Mouse (Mus musculus): ENCODE data around the gene Ednra.
A peak's percentile ranks its signal among the peaks of the same experiment; 100 is the strongest.

Gene Ednra

DNA sequence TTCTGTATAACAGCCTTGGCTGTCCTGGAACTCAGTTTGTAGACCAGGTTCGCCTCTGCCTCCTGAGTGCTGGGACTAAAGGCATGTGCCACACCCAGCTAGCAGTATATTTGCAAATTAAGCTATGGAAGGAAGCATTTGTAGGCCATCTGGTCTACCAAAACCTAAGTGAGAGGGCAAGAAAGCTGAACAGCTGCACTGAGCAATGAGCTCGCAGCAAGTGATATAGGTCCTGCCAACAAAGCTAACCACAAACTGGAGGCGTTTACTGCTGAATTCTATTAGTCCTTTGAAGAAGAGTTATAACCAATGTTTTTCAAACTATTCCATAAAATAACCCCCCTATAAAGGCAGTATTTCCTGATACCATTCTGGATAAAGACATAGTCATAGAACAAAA is 86.7 kb downstream of the Ednra start:
- DNase-seq = no peak

DNA sequence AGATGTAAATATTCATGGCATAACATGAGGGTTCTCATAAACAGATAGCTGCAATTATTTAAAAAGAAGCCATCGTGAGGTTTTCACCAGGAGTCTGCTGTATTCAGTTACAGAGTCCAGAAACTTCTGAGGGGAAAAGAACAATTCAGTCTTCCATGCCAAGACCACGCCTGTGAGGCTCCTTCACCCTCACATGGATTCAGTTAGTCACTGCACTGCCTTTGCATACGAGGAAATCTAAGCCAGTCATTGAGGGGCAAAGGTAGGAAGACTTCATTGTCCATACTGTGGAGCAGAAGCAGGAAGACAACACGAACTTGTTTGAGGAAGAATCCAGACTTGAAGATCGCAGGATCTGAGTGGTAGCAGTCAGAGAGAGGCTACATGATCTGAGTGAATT is 90.2 kb downstream of the Ednra start:
- DNase-seq = no peak

DNA sequence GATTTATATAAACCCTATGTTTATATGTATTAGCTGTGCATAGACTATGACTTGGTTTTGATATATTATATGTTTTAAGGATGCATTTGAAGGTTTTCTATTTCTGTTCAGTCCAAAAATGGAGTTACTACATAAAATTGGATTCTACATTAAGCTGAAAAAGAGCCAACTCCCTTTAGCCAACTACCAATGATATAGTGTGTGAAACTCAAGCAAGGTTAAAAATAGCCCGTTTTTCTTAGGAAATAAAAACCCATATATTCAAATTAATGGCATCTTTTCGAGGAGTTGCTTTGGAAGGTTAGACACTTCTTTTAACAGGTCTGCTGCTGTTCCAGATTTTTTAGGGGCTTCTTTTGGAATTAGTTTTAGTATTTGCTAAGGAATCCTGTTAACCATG is 91.1 kb downstream of the Ednra start:
- no peak for DNase-seq

DNA sequence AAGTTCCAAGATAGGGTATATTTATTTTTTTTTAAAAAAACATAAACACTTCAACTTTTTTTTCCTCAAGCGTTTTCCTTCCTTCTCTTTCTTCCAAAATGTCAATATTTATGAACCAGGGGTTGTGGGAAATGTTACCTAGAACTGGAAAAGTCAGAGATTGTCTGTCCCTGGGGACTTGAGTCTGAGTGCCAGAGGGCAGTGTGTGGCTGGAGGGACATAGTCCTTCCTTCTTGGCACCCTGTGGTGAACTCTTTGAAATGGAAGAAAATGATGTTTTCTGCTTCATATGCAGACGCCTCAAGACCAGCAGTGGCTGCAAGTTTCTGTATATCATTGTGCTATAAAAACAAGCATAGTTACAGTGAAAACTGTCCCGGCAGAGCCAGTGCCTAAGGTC is 93.6 kb downstream of the Ednra start:
- no peak for DNase-seq

DNA sequence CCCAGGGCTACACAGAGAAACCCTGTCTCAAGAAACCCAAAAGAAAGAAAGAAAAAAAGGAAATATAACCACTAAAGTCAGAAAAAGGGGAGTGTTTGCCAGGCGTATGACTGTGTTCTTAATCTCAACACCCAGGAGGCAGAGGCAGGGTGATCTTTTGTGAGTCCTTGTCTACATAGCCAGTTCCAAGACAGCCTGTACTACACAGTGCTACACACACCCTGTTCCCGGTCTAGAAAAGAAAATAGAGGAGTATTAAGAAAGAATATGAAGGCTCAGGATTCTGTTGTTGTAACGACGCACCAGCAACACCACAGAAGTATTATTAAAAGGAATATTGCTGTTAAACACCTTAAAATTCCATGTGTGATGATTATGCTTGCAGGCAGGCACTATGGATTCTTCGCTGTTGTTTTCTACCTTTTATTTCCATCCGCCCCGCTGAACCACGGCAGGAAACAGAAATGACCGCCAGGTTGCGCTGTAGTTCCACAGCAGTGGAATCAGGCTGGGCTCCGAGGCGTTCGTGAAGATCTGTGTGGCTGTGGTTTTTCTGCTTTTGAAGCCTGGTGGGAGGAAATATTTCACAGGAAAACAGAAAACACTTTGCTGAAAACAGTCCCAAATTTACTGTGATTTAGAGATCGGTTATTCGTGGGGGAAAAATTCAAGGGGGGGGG is 94.3 kb downstream of the Ednra start:
- peak; percentile 76 for DNase-seq

DNA sequence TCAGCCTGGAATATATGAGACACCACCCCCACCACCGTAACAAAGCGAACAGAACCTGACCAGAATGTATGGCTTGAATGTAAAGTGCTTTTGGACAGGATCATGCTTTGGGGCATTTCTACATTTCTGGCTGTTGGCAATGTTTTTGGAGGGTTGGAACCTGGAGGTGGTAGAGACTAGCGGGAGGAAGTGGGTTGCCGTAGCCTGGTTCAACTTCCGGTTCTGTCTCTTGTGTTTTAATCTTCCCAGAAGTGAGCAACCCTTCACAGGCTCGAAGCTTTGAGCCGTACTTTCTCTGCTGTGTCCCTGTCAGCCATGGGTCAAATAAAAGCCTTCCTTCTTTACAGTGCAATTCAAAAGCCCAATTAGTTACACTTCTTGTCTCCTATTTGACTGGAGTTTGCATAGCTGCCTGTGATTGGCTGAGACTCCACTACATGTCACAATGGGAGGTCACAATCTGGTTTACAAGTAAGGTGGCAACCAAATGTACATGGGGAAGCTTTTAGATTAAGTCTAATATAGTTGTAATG is 100.5 kb downstream of the Ednra start:
- no peak for DNase-seq

DNA sequence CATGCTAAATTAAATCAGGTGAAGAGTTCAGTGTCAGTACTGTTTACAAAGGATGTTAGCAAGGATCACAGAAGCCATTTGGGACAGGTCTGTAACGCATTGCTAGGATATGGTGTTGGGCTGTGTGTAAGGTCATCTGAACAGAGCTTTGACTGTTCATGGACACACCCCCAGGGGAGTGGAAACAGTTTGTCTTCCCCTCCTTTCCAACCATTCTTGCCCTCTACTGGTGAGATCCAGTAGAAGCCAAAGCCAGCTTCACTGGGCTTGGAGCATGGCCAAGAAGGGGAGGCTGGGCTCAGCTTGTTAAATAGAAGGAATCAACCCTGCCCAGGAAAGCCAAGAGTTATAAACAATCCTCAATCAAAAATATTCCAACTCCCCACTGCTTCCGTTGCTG is 106.3 kb downstream of the Ednra start:
- peak; percentile 12 for DNase-seq
